Mouse (Mus musculus) E14TG2a.4 (cell line): ENCODE results near the gene 1700037H04Rik.

Experiments used
- CTCF ChIP-seq: conservative IDR thresholded peaks from 2 replicates; pipeline ENCODE4 v1.5.1; 2014; ENCODE audit warnings: low read length
- NANOG ChIP-seq: IDR thresholded peaks from 2 replicates; pipeline ENCODE4 v1.6.1; 2014; ENCODE audit warnings: borderline replicate concordance, low read length, mixed read lengths

DNA sequence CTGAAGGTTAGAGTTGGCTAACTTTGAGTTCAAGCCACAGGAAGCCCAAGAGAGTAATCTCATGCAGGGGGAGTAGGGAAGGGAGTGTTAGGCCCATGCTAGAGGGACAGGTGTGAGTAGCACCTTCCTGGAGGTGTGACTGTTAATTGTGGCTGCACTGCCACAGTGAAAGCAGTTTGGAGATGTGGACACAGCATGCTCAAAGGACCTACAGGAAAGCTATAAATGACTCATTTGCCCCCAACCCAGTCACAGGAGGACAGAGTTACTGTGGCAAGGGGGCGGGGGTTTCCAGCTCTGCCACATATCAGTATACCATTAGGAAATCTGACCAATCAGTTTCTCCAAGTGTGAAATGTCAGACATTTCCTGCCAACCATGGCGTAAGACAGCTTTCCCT is 14.3 kb downstream of the 1700037H04Rik start:
- no peak for TF ChIP-seq CTCF
- TF ChIP-seq NANOG = no peak
